Mouse (Mus musculus) lung, adult 2 months (tissue): Measurements from ENCODE around the gene Lst1.

Experiments
- CTCF ChIP-seq: fragments of 200-500 bp; IDR thresholded peaks from 2 replicates; pipeline ENCODE4 v1.5.1; 2011; ENCODE audit warnings: mild to moderate bottlenecking, low read length, control low read depth; ENCODE audit not compliant: insufficient read depth
- POLR2A ChIP-seq: fragments of 200-500 bp; IDR thresholded peaks from 2 replicates; pipeline ENCODE4 v1.6.1; 2011; ENCODE audit warnings: low read depth, mild to moderate bottlenecking, control low read depth, low read length, borderline replicate concordance; ENCODE audit errors: extremely low read depth

DNA sequence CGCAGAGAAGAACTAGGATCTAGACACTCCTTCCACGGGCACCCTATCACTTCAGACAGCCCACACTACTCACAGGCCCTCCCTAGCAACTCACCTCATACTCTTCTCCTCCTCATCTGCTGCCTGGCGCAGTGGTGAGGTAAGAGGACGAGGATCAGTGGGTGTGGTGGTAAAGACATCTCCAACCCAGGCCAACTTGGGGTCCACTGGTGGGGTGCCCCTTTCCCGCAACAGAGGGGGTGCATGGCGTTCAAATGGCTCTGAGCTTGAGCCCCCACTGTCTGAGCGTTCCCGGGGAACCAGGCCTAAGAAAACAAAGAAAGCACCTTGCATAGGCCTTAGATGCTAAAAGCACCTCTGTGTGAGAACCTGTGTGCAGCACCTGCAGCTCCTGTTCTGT is 31.0 kb downstream of the Lst1 start:
- TF ChIP-seq CTCF (no peak), POLR2A (no peak)
